In the genomic region with DNA sequence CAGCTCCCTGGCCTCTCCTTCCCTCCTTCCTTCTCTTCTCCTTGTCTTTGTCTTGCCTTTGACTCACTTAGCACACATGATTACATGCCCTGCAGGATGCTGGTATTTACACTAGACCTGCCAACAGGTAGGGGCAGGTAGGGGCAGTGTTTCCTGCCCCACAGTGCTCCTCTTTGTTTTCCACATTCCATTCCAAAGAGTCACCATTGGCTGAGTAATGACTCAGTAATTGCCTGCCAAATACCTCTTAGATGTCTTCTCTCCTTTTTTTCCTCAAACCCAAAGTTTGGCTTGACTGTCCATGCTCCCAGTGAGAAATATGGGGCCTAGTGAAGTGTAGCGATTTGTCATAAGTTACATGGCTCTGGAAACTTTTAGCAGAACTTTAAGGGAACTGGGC, we compare ENCODE assay signal across 18 mouse cellular contexts.
DNase-seq lines count a peak whose midpoint lies in the region; ATAC-seq and TF ChIP-seq lines count a peak whose summit lies in the region.
"Had no signal": no experiment of that assay in that cellular context is flagged by ENCODE, and none has a peak within 500 bp of the region (broad histone marks: within the 10 kb centered on the region; RNA-seq: fewer than 3 reads in every experiment).

No protein-coding gene starts in this region.

- peak; percentile 58; the same call in 1 of the 2 replicates for TF ChIP-seq EP300 in ES-Bruce4 (IDR thresholded peaks at IDR 0.05; ENCODE audit: insufficient read depth, low read depth, low read length)

- H3K27me3 ChIP-seq in lung, embryonic 14.5 days (ENCODE audit: insufficient read depth, low read length): no peaks in the 10 kb centered on the region
- H3K27me3 ChIP-seq in ES-Bruce4 (ENCODE audit: control insufficient read depth, insufficient read depth, low read length, poor library complexity, severe bottlenecking): no peaks in the 10 kb centered on the region
- no peaks in the 10 kb centered on the region for H3K27me3 ChIP-seq in intestine, embryonic 16.5 days (replicated peaks; ENCODE audit: control insufficient read depth, insufficient read depth, low read length)
- H3K27me3 ChIP-seq: embryonic facial prominence, embryonic 12.5 days; hindbrain, embryonic 12.5 days; limb, embryonic 13.5 days; midbrain, embryonic 13.5 days had no signal

- H3K9me3 ChIP-seq in lung, embryonic 14.5 days (ENCODE audit: low read depth, low read length): no peaks in the 10 kb centered on the region
- H3K9me3 ChIP-seq in ES-Bruce4 (replicated peaks; ENCODE audit: control insufficient read depth, insufficient read depth, low read length, poor library complexity, severe bottlenecking): no peaks in the 10 kb centered on the region
- H3K9me3 ChIP-seq in intestine, embryonic 16.5 days (ENCODE audit: control insufficient read depth, low read length): no peaks in the 10 kb centered on the region
- H3K9me3 ChIP-seq: embryonic facial prominence, embryonic 12.5 days; hindbrain, embryonic 12.5 days; limb, embryonic 13.5 days; midbrain, embryonic 13.5 days had no signal

- peak; percentile 32 for DNase-seq in lung, embryonic 14.5 days
- no peak for DNase-seq in lung, postnatal 4 days
- no peak for DNase-seq in left cerebral cortex, adult 9 months (ENCODE audit: low spot score in 2 of 2)
- no peak for DNase-seq in heart, adult 11 months
- DNase-seq in MN1 (ENCODE audit: low spot score): no peak
- DNase-seq: adrenal gland, postnatal 25 days; cerebellum, postnatal 36 days; gastrocnemius, postnatal 25 days; kidney, adult 2 months had no signal

- peak; percentile 82 for ATAC-seq in lung, embryonic 14.5 days (ENCODE audit: insufficient read depth)
- peak; percentile 42; the same call in 1 of the 2 replicates for ATAC-seq in intestine, embryonic 16.5 days
- ATAC-seq: forebrain, embryonic 16.5 days; midbrain, embryonic 13.5 days had no signal

- H3K27ac ChIP-seq in lung, embryonic 14.5 days (ENCODE audit: low read depth): no peak overlapping the region
- peak overlapping the region; percentile 35 for H3K27ac ChIP-seq in ES-Bruce4 (ENCODE audit: insufficient read depth, low read length)
- peak overlapping the region; percentile 8; the same call in 1 of the 2 replicates for H3K27ac ChIP-seq in brown adipose tissue, adult 24 weeks (replicated peaks; ENCODE audit: low read depth, low read length)
- H3K27ac ChIP-seq in intestine, embryonic 16.5 days (ENCODE audit: low read length): no peak overlapping the region
- H3K27ac ChIP-seq: embryonic facial prominence, embryonic 12.5 days; hindbrain, embryonic 12.5 days; limb, embryonic 13.5 days; macrophage; midbrain, embryonic 13.5 days had no signal

- H3K9ac ChIP-seq in lung, embryonic 14.5 days: no peak overlapping the region
- no peak overlapping the region for H3K9ac ChIP-seq in ES-Bruce4 (ENCODE audit: low read depth, poor library complexity, severe bottlenecking)
- H3K9ac ChIP-seq in intestine, embryonic 16.5 days (ENCODE audit: low read depth, low read length): no peak overlapping the region
- H3K9ac ChIP-seq: embryonic facial prominence, embryonic 12.5 days; hindbrain, embryonic 12.5 days; limb, embryonic 13.5 days; midbrain, embryonic 13.5 days had no signal

- H3K36me3 ChIP-seq in lung, embryonic 14.5 days (ENCODE audit: insufficient read depth): peaks cover 55% of the 10 kb centered on the region
- no peaks in the 10 kb centered on the region; the same call in 1 of the 2 replicates for H3K36me3 ChIP-seq in ES-Bruce4 (ENCODE audit: control insufficient read depth, insufficient read depth, low read length, poor library complexity, severe bottlenecking)
- peaks cover 2% of the 10 kb centered on the region; the same call in 1 of the 2 replicates for H3K36me3 ChIP-seq in intestine, embryonic 16.5 days (ENCODE audit: control insufficient read depth, insufficient read depth, low read length)
- H3K36me3 ChIP-seq: hindbrain, embryonic 12.5 days; midbrain, embryonic 13.5 days had no signal

- no peak overlapping the region for H3K4me3 ChIP-seq in lung, embryonic 14.5 days (ENCODE audit: low read depth, low read length)
- no peak overlapping the region for H3K4me3 ChIP-seq in ES-Bruce4 (ENCODE audit: low read depth, low read length)
- H3K4me3 ChIP-seq in brown adipose tissue, adult 24 weeks (ENCODE audit: insufficient read depth, low read depth, low read length): no peak overlapping the region
- H3K4me3 ChIP-seq in intestine, embryonic 16.5 days (ENCODE audit: low read length): no peak overlapping the region
- H3K4me3 ChIP-seq: embryonic facial prominence, embryonic 12.5 days; hindbrain, embryonic 12.5 days; limb, embryonic 13.5 days; midbrain, embryonic 13.5 days had no signal

- WGBS in lung, embryonic 14.5 days: 78% methylated on average over 1 of the region's 1 CpGs
- WGBS in intestine, embryonic 16.5 days: 81% methylated on average over 1 of the region's 1 CpGs

- no peak overlapping the region for H3K4me2 ChIP-seq in lung, embryonic 14.5 days
- no peak overlapping the region for H3K4me2 ChIP-seq in intestine, embryonic 16.5 days (ENCODE audit: low read depth, low read length)
- H3K4me2 ChIP-seq: embryonic facial prominence, embryonic 12.5 days; hindbrain, embryonic 12.5 days; limb, embryonic 13.5 days; midbrain, embryonic 13.5 days had no signal

- H3K4me1 ChIP-seq in lung, embryonic 14.5 days (ENCODE audit: insufficient read depth): no peaks in the 10 kb centered on the region
- H3K4me1 ChIP-seq in ES-Bruce4 (ENCODE audit: control insufficient read depth, insufficient read depth, low read length): peaks cover 2% of the 10 kb centered on the region
- peaks cover 14% of the 10 kb centered on the region for H3K4me1 ChIP-seq in brown adipose tissue, adult 24 weeks (ENCODE audit: control insufficient read depth, insufficient read depth, insufficient read length, low read length)
- no peaks in the 10 kb centered on the region for H3K4me1 ChIP-seq in intestine, embryonic 16.5 days (ENCODE audit: control insufficient read depth, insufficient read depth, low read length)
- H3K4me1 ChIP-seq: embryonic facial prominence, embryonic 12.5 days; hindbrain, embryonic 12.5 days had no signal

- TF ChIP-seq POLR2A in ES-Bruce4 (IDR thresholded peaks at IDR 0.05; ENCODE audit: insufficient read depth, low read length): no peak

- TF ChIP-seq CTCF in lung, embryonic 14.5 days (IDR thresholded peaks at IDR 0.05; ENCODE audit: low read depth): no peak
- TF ChIP-seq CTCF in ES-Bruce4 (IDR thresholded peaks at IDR 0.05; ENCODE audit: low read depth, low read length): no peak

Comparison
In these comparisons a context has a peak if more than half of its experiments do, and no peak if none do; other contexts are left out.
1. H3K27ac ChIP-seq: peak in ES-Bruce4 (single experiment) and brown adipose tissue, adult 24 weeks (single experiment); none in lung, embryonic 14.5 days (single experiment) and intestine, embryonic 16.5 days (single experiment).